Mouse (Mus musculus) small intestine, adult 2 months (tissue): Measurements from ENCODE around the gene Srek1.

ENCODE experiments used
- CTCF ChIP-seq: fragments of 200-500 bp; IDR thresholded peaks from 2 replicates; pipeline ENCODE4 v1.5.1; 2012; ENCODE audit warnings: low read depth, mild to moderate bottlenecking, control low read depth, inconsistent platforms, low read length, moderate library complexity, mixed read lengths; ENCODE audit not compliant: insufficient replicate concordance, insufficient read length; ENCODE audit errors: extremely low read depth
- POLR2A ChIP-seq: fragments of 200-500 bp; IDR thresholded peaks from 2 replicates; pipeline ENCODE4 v1.6.1; 2012; ENCODE audit warnings: low read depth, mild to moderate bottlenecking, control low read depth, inconsistent platforms, low read length, moderate library complexity

DNA sequence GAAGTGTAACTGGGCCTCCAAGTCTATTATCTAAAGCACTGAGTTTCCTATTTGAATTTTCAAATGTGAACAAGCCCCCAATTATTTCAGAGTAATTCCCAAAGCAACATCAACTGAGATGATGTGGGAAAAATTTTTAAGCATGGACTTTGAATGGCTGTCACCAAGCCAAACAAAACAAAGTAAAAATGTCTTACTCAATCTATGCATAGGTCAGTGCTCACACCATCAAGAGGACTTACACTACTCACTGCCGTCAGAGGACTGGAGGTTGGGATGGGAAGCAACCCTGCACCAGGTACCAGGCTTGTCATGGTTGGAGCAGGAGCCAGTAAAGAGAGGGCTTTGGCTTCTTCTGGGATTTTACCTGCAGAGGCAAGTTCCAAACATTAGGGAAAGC, 10.8 kb downstream of the Srek1 start:
- no peak for TF ChIP-seq CTCF
- TF ChIP-seq POLR2A = no peak
